Mouse (Mus musculus): ENCODE results near the gene Cgnl1. TPM values are rescaled to one million over a fixed set of nuclear protein-coding genes. Genes with fewer than 3 reads are reported as not detected.

Gene Cgnl1
- total and polyA plus RNA-seq, 3 experiments, result 0.03 TPM; not detected in 2

DNA sequence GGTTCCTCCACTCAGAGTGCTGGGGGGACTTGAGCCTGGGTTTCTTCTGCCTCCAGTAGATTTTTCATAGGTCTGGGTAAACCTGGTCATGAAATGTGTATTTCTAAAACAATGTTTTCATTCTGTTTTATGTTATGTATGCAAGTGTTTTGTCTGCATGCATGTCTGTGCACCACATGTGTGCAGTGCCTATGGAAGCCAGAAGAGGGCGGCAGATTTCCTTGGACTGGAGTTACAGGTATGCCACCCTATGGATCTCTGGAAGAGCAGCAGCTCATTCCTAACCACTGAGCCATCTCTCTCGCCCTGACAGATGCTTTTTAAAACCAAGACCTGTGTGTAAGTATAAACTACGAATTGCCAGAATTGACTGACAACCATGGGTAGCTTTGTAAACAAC lies 129.1 kb downstream of the Cgnl1 start:
- H3K36me3 ChIP-seq (replicated peaks in 1 of 2; ENCODE audit: control insufficient read depth in 1 of 2, insufficient read depth in 1 of 2, low read length in 1 of 2), result no peaks in the 10 kb centered on the region
- no peak overlapping the region for H3K9ac ChIP-seq (ENCODE audit: insufficient read depth, low read depth)
- TF ChIP-seq MXI1 (IDR thresholded peaks at IDR 0.05; ENCODE audit: low read depth, low read length), result no peak
- peak; percentile 13 to 20; a peak in 2 of 4 replicates for TF ChIP-seq CTCF (conservative IDR thresholded peaks at IDR 0.05 in 1 of 2, IDR thresholded peaks at IDR 0.05 in 1 of 2; ENCODE audit: low read depth in 2 of 2, low read length in 2 of 2)
- no peak for TF ChIP-seq USF1 (IDR thresholded peaks at IDR 0.05; ENCODE audit: low read depth, low read length)
- H3K27ac ChIP-seq (ENCODE audit: insufficient read depth, low read depth), result no peak overlapping the region
- H3K79me2 ChIP-seq (replicated peaks; ENCODE audit: control insufficient read depth, extremely low read depth, insufficient read depth, poor library complexity, severe bottlenecking), result no peaks in the 10 kb centered on the region
- peaks cover 3% of the 10 kb centered on the region for H3K9me3 ChIP-seq (replicated peaks; ENCODE audit: low read length)
- H3K4me2 ChIP-seq (ENCODE audit: insufficient read depth, low read depth, poor library complexity, severe bottlenecking), result no peak overlapping the region
- in situ Hi-C loops (cut with MboI; ENCODE audit: low pct_ligation_motif_present, low pct_unique_long_range_greater_than_20kb, low sequenced_read_pairs), result loop anchor here (10.0 kb wide), 2 partner anchors 553 to 763 kb away; no protein-coding TSS in a partner anchor
- H3K4me3 ChIP-seq (replicated peaks in 1 of 3; ENCODE audit: low read depth in 2 of 3, low read length in 2 of 3, poor library complexity in 1 of 3), result no peak overlapping the region
- DNase-seq (ENCODE audit: extremely low read depth), result no peak
- peaks cover 0 to 6% of the 10 kb centered on the region in 2 experiments; a peak in 2 of 4 replicates for H3K4me1 ChIP-seq (ENCODE audit: control insufficient read depth in 1 of 2, insufficient read depth in 2 of 2)
- dilution Hi-C loops (cut with MboI; ENCODE audit: extremely low pct_ligation_motif_present, extremely low pct_unique_long_range_greater_than_20kb, low sequenced_read_pairs), result no loop called here
- no peaks in the 10 kb centered on the region for H3K27me3 ChIP-seq (replicated peaks)

GRCm38 (mm10) chr9:71640361-71640927 lies 131.0 kb downstream of the Cgnl1 start:
- dilution Hi-C loops (cut with MboI; ENCODE audit: extremely low pct_ligation_motif_present, extremely low pct_unique_long_range_greater_than_20kb, low sequenced_read_pairs) (no loop called here), in situ Hi-C loops (cut with MboI; ENCODE audit: low pct_ligation_motif_present, low pct_unique_long_range_greater_than_20kb, low sequenced_read_pairs) (loop anchor here (10.0 kb wide), 2 partner anchors 554 to 764 kb away; no protein-coding TSS in a partner anchor)
- no peak for DNase-seq (ENCODE audit: extremely low read depth)
- Histone ChIP-seq H3K4me1 (ENCODE audit: control insufficient read depth in 1 of 2, insufficient read depth in 2 of 2) (peaks cover 0 to 9% of the 10 kb centered on the region in 2 experiments; a peak in 1 of 4 replicates), H3K27ac (ENCODE audit: insufficient read depth, low read depth) (no peak overlapping the region), H3K9me3 (replicated peaks; ENCODE audit: low read length) (peaks cover 3% of the 10 kb centered on the region), H3K9ac (ENCODE audit: insufficient read depth, low read depth) (no peak overlapping the region), H3K36me3 (replicated peaks in 1 of 2; ENCODE audit: control insufficient read depth in 1 of 2, insufficient read depth in 1 of 2, low read length in 1 of 2) (no peaks in the 10 kb centered on the region), H3K27me3 (replicated peaks) (no peaks in the 10 kb centered on the region), H3K4me2 (ENCODE audit: insufficient read depth, low read depth, poor library complexity, severe bottlenecking) (no peak overlapping the region), H3K4me3 (replicated peaks in 1 of 3; ENCODE audit: low read depth in 2 of 3, low read length in 2 of 3, poor library complexity in 1 of 3) (no peak overlapping the region), H3K79me2 (replicated peaks; ENCODE audit: control insufficient read depth, extremely low read depth, insufficient read depth, poor library complexity, severe bottlenecking) (no peaks in the 10 kb centered on the region)
- TF ChIP-seq USF2 (conservative IDR thresholded peaks at IDR 0.05; ENCODE audit: low read depth, low read length) (no peak), ZMIZ1 (IDR thresholded peaks at IDR 0.05; ENCODE audit: low read depth, low read length) (no peak), GABPA (IDR thresholded peaks at IDR 0.05; ENCODE audit: insufficient replicate concordance, low read depth, low read length) (no peak), ETS1 (conservative IDR thresholded peaks at IDR 0.05; ENCODE audit: low read depth, low read length) (no peak), CTCF (conservative IDR thresholded peaks at IDR 0.05 in 1 of 2, IDR thresholded peaks at IDR 0.05 in 1 of 2; ENCODE audit: low read depth in 2 of 2, low read length in 2 of 2) (no peak), EP300 (IDR thresholded peaks at IDR 0.05; ENCODE audit: low read length) (no peak)

DNA sequence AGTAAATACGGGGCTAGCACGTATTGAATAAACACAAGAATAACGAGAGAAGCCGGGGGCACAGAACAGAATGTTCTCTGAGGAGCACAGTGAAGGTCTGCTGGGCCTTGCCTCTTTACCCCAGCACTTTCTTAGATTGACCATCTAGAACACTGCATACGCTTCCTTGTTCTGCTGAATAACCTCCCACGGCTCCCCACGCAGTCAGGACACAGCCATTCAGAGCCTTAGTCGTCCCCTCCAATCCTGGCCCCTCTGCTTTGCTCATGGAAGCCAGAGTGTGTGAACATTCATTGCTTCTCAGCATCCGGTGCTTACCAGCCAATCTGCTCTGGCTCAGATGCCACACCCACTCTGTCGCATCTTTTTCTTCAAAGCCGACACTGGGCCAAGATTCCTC lies 133.2 kb downstream of the Cgnl1 start:
- DNase-seq (ENCODE audit: extremely low read depth), result no peak
- in situ Hi-C loops (cut with MboI; ENCODE audit: low pct_ligation_motif_present, low pct_unique_long_range_greater_than_20kb, low sequenced_read_pairs) (no loop called here), dilution Hi-C loops (cut with MboI; ENCODE audit: extremely low pct_ligation_motif_present, extremely low pct_unique_long_range_greater_than_20kb, low sequenced_read_pairs) (no loop called here)
- Histone ChIP-seq H3K9ac (ENCODE audit: insufficient read depth, low read depth) (no peak overlapping the region), H3K79me2 (replicated peaks; ENCODE audit: control insufficient read depth, extremely low read depth, insufficient read depth, poor library complexity, severe bottlenecking) (no peaks in the 10 kb centered on the region), H3K36me3 (replicated peaks in 1 of 2; ENCODE audit: control insufficient read depth in 1 of 2, insufficient read depth in 1 of 2, low read length in 1 of 2) (no peaks in the 10 kb centered on the region), H3K27me3 (replicated peaks) (no peaks in the 10 kb centered on the region), H3K27ac (ENCODE audit: insufficient read depth, low read depth) (no peak overlapping the region), H3K4me2 (ENCODE audit: insufficient read depth, low read depth, poor library complexity, severe bottlenecking) (no peak overlapping the region), H3K9me3 (replicated peaks; ENCODE audit: low read length) (peaks cover 3% of the 10 kb centered on the region), H3K4me3 (replicated peaks in 1 of 3; ENCODE audit: low read depth in 2 of 3, low read length in 2 of 3, poor library complexity in 1 of 3) (no peak overlapping the region), H3K4me1 (ENCODE audit: control insufficient read depth in 1 of 2, insufficient read depth in 2 of 2) (peaks cover 0 to 9% of the 10 kb centered on the region in 2 experiments; a peak in 1 of 4 replicates)
- TF ChIP-seq JUND (conservative IDR thresholded peaks at IDR 0.05; ENCODE audit: low read depth, low read length) (no peak), CTCF (conservative IDR thresholded peaks at IDR 0.05 in 1 of 2, IDR thresholded peaks at IDR 0.05 in 1 of 2; ENCODE audit: low read depth in 2 of 2, low read length in 2 of 2) (no peak), SIN3A (IDR thresholded peaks at IDR 0.05; ENCODE audit: low read length) (no peak), ZNF384 (IDR thresholded peaks at IDR 0.05; ENCODE audit: low read depth, low read length) (no peak), BHLHE40 (IDR thresholded peaks at IDR 0.05; ENCODE audit: low read depth, low read length) (no peak), SMC3 (IDR thresholded peaks at IDR 0.05; ENCODE audit: low read depth, low read length) (no peak), PAX5 (IDR thresholded peaks at IDR 0.05; ENCODE audit: low read length) (no peak), E2F4 (IDR thresholded peaks at IDR 0.05; ENCODE audit: insufficient replicate concordance, low read depth, low read length) (no peak)
